Mouse (Mus musculus) large intestine, adult 2 months (tissue): Measurements from ENCODE around the gene G6pdx. TPM values are rescaled to one million over a fixed set of nuclear protein-coding genes. Genes with fewer than 3 reads are reported as not detected.
A peak's percentile ranks its signal among the peaks of the same experiment; 100 is the strongest.

Experiments
- DNase-seq: peaks from one replicate; pipeline ENCODE4 v3.0.0-alpha.2; 2012; ENCODE audit warnings: low read depth, low spot score
- WGBS: fragments of 180-500 bp; shearing (Covaris S2); methylation state at CpG from one replicate; pipeline ENCODE4 v1.1.7; 2018; 5-methylcytosine and 5-hydroxymethylcytosine counted together
- polyA plus RNA-seq: library from polyadenylated mRNA; depleted of rRNA; stranded (reverse); fragments of >200 nt; gene quantifications from 2 replicates; pipeline ENCODE4 v1.2.3, GENCODE M21; 2012; rRNA removed

G6pdx gene
- polyA plus RNA-seq: 40.5 and 60.0 TPM in 2 replicates

GRCm38 (mm10) chrX:74428826-74429276 is at the start of gene G6pdx:
Gene G6pdx (minus strand): TSS chrX:74429194.
- DNase-seq: no peak
- WGBS: 19% methylated on average over 25 of the region's 25 CpGs

DNA sequence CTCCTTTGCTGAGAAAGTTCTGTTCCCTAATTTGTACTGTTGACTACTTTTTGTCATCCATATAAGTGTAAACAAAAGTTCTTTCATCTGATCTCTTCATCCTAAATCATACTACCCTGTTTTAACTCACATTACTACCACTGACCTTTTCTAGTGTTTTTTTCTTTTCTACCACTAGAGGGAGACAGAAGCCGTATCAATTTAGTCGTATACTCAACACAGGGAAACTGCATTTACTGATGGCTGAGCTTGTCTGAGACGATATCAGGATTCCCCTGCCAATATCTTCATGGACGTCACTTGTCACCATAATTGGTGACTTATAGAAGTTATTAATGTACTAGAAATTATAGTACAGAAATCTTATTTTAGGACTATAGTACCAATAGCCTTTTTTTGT is 23.8 kb upstream of the G6pdx start:
- no peak for DNase-seq

DNA sequence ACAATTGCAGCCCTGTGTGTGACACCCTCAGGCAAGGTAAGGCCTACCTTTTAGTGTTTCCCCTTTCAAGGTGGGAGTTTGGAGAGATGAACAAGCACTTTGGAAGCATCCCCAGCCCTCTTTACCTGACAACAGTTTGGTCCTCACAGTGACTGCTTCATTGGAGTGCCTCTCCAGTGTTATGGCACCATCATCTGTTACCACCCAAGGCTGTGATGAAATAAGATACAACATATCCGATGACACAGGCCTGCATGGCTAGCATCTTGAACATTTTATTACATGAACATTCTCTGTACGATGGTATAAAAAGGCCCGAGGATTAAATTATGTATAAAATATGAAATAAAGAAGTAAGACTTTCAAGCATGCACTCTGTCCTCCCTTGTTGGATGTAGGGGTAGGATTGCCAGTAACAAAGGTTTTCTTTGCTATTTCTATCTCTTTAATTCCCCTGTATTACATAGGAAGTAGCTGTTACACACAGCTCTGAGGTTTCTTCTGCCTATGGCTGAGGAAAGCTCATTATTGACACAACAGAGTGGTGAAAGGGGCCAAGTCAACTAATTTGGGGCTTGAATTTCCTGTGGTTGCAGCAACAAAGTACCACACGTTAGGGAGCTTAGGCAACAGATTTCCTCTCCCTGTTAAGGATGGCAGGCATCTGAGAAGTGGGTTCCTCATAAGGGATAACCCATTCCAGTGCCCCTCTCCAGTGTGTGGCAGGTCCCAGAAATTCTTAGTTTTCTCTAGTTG is 22.3 kb upstream of the G6pdx start:
- no peak for DNase-seq
- WGBS: 74% methylated on average over 4 of the region's 4 CpGs

More for the DNA sequence above, 23.8 kb upstream of the G6pdx start:
- WGBS: 15% methylated on average over 4 of the region's 4 CpGs

- peak; percentile 57 for DNase-seq
- WGBS: 16% methylated on average over 22 of the region's 22 CpGs
Observed at GRCm38 (mm10) chrX:74429290-74429821, 362 bp upstream of the G6pdx start.

DNA sequence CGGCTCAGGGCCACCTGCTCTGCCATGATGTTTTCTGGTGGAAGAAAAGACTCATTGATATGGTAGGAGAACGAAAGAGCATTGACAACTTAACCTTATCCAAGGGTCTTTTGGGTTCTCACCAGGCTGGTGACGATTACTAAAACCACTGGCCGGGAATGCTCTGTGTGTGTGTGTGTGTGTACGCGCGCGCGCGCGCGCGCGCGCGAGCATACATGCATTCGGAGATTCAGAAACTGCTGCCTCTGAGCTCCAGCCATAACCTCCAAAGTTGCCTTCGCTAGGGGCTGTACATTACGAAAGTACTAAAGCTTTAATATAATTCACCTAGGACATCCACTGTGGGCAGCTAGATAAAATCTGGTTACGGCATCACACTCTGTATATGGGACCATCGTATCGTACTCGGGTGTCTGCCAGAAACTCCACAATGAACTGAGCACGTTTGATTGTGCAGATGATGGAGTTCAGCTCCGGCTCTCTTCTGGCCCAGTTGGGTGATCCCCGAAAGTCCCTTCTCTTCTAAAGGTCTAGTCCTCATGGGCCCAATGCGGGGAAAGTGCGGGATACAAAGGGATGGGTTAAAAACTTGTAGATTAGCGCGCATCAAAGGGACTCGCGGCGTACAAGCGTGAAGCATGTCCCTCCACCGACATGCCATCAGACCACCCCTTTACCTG is 708 bp downstream of the G6pdx start:
- DNase-seq: no peak

GRCm38 (mm10) chrX:74427116-74427515 is 1.9 kb downstream of the G6pdx start:
- DNase-seq: no peak
- WGBS: 52% methylated on average over 3 of the region's 3 CpGs

More for the DNA sequence above, 708 bp downstream of the G6pdx start:
- 23% methylated on average over 35 of the region's 35 CpGs for whole genome bisulfite sequencing

DNA sequence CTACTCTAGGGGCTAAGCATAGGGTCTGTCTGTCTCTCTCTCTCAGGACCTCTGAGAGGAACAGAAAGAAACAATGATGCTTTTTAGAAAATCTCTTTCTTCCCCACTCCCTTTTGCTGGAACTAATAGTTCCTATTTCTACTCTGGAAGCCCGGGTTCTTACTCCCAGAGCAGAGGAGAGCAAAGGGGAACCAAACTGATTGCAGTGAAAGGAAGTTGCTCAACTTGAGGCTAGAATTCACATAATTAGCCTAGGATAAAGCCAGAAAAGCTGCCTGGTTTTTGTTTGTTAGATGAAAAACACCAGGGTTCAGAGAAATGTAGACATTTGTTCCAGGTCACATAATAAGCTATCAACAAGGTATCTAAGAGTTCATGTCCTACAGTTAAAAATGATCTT is 2.7 kb downstream of the G6pdx start:
- DNase-seq: no peak
- WGBS: 32% methylated on average over 1 of the region's 1 CpGs

GRCm38 (mm10) chrX:74425195-74425594 is 3.8 kb downstream of the G6pdx start:
- peak; percentile 56 for DNase-seq
- WGBS: 46% methylated on average over 4 of the region's 4 CpGs

- no peak for DNase-seq
Observed at GRCm38 (mm10) chrX:74424443-74424842, 4.6 kb downstream of the G6pdx start.

DNA sequence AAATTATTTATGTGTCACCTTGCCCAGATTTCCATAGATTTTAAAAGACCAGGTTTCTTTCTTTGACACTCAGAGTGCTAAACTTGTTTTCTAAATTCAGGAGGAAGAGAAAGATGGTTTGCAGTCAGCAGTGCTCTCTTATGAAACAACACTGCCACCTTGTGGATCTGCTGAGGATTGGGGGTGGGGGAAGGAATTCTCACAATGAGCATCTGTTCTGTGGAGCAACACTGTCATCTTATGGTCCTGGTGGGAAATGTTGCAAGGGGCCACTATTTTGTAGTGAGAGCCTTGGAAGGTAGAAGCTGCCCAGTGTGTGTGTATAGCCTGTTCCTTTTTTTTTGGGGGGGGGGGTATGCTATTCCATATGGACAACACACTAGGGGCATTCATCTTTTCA is 15.6 kb downstream of the G6pdx start:
- DNase-seq: no peak

DNA sequence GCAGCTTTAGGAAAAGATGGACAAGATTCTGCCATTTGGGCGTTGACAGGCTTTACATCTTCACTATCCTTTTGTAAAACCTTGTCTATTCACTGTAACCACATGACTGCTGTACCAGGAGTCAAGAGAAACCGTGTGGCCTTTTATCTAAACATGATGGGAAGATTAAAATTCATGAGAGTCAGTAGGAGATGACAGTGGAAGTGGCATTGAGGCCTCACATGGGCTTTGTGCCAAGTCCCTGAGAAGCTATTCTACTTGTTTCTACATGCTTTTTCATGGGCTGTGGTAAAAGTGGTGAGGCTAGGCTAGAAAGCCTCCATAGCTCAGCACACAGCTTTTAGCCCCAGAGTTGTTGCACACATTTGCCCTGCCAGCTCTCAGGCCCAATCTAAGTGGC is 20.7 kb downstream of the G6pdx start:
- 57% methylated on average over 2 of the region's 2 CpGs for WGBS

DNA sequence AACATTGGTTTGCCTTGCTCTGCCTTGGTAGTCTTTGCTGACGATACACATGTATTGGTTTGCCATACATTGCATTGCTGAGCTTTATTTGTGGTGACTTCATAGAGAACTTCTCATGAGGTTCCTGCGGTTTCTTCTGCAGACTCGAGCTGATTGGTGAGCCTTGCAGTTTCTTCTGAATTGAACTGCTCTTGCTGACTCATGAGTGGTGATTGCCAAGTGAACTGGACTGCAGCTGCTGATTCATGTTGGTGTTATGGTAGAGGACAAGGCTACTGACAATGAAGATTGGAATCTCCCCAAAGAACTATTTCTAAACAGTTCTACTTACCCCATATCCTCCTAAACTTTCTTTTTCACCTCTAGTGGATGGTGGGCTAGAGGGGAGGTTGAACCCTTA is 28.9 kb downstream of the G6pdx start:
- 82% methylated on average over 3 of the region's 3 CpGs for WGBS
- DNase-seq: no peak

More for the DNA sequence above, 20.7 kb downstream of the G6pdx start:
- DNase-seq: no peak

DNA sequence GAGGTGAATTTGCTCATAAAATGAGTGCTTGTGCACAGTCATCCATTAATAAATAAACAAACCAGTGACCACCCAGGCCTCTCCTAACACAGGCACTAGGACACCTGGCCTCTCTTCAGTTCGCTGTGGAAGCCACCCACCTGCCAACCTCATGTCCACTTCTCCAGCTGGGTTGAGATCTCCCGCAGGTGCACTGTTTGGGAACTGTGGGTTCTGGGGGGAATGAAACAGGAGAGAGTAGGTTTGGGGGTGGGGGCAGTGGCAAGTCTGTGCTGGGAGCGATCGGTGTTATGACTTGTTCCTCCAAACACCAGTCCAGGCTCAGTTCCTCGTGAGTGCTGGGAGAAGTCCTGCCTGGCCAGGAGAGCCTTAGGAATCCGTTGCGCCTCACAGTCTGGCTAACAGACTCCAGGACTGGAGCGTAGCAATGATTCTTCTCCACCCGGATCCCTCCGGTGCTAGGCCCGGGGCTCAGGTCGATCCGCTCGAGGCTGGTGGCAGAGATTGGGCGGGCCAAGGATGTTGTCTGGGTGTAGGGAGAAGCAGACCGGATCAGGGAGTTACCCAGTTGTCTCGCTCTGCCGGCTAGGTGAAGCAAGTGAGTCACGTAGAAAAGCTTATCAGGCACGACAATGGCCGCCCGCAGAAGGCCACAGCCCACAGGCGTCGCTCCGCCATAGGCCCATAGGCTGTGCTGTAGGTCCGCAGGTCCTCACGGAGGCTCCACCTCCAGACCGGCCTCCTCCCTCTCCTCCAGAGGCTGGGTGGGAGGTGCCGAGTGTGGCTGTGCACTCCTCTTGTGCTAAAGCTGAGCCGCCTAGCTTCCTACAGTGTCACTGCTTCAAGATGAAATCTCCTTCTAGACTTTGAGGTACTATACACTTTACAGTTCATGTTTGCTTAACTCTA is 36.2 kb downstream of the G6pdx start, which contains the start of the genes Fam3a and Ikbkg:
Gene Fam3a (minus strand): TSS at position 738 of the 909 bp plus-strand sequence.
Gene Ikbkg (plus strand): TSS at position 756 of the 909 bp plus-strand sequence.
- DNase-seq: no peak
- WGBS: 21% methylated on average over 30 of the region's 30 CpGs

GRCm38 (mm10) chrX:74388153-74388552 is 40.8 kb downstream of the G6pdx start:
- no peak for DNase-seq

- WGBS: 82% methylated on average over 2 of the region's 2 CpGs
- no peak for DNase-seq
Observed at GRCm38 (mm10) chrX:74384451-74384850, 44.5 kb downstream of the G6pdx start.

- peak; percentile 66 for DNase-seq
- 16% methylated on average over 32 of the region's 32 CpGs for WGBS
Observed at GRCm38 (mm10) chrX:74372888-74373549, 56.0 kb downstream of the G6pdx start, which contains the start of the genes Ubl4a and Slc10a3. Gene Ubl4a (minus strand): TSS chrX:74373218. Gene Slc10a3 (minus strand): TSS chrX:74373349.

DNA sequence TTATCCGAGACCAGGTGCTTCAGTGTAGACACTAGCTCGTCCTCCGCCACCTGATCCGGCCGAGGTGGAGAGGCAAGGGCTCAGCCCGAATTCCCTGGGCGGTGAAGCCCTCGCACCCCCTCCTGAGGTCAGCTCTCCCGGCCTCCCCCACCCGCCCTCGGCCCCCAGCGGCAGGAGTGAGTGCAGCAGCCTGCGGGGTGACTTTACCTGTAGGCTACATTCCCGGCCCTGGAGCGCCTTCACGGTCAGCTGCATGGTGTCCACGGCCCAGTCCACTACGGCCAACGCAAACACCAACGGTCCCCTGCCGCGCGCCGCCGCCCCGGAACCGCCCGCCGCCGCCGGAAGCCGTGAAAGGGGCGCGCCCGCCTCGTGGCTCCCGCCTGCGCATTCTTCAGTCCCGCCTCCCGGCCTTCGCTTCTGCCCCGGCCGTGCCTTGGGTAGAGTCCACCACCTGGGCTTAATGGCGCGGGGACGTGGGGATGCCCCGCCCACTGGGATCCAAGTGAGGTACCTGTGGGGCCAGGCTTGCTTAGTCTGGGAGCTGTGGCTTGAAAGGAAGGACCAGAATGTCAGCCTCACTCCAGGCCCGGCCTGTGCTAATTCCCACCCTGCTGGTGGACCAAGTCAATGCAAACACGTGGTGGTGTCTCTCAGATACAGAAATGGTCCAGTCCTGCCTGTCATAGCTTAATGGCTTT is 60.6 kb downstream of the G6pdx start:
- DNase-seq: no peak
- WGBS: 14% methylated on average over 47 of the region's 49 CpGs

DNA sequence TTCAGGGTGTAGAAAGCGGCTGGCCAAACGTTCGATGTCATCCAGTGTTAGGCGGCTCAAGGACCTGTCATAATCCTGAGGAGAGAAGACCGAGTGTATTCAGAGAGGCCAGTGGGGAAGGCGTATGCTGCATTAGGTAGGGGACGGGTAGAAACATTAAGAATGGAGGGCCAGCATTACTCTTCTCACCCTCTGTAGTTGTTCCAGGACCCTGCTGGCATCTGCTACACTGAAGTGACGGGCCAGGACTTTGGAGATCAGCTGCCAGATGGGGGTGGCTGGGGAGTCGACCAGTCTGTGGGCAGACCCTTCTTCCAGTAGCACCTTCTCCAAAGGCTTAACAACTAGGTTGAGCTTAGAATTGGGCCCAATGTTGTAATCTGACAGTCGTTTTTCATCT is 61.5 kb downstream of the G6pdx start:
- DNase-seq: no peak
- 44% methylated on average over 10 of the region's 10 CpGs for WGBS
